Mouse (Mus musculus) adrenal gland, adult 18-20 months (tissue): ENCODE measurements around the gene Ddx17. TPM values are rescaled to one million over a fixed set of nuclear protein-coding genes. Genes with fewer than 3 reads are reported as not detected.
A peak's percentile ranks its signal among the peaks of the same experiment; 100 is the strongest.

Source experiments
- DNase-seq, 2 experiments: peaks; one replicate each; pipeline ENCODE4 v3.0.0; 2021 to 2022; ENCODE audit warnings: low spot score in 2 of 2
- long read RNA-seq, 2 experiments: library from polyadenylated mRNA; stranded (forward); transcript quantifications; one replicate each; pipeline ENCODE4 v2.0.0; 2021
- total RNA-seq, 2 experiments: library from RNA; stranded (reverse); gene quantifications; 1 replicate in 1 of 2; 2 replicates in 1 of 2; pipeline ENCODE4 v1.2.3; 2021

The Ddx17 gene
- total RNA-seq, result 100 to 1,000 TPM; 263 to 265 TPM
- long read RNA-seq, experiment 1, full-length matches to known transcripts, result 2 of 14 reads
- long read RNA-seq, experiment 1, partial matches to known transcripts, result 2 of 14 reads
- long read RNA-seq, experiment 1, other reads (novel, unspliced or antisense), result 10 of 14 reads
- long read RNA-seq, experiment 2, full-length matches to known transcripts, result 1 of 26 reads
- long read RNA-seq, experiment 2, partial matches to known transcripts, result 8 of 26 reads
- long read RNA-seq, experiment 2, other reads (novel, unspliced or antisense), result 17 of 26 reads

DNA sequence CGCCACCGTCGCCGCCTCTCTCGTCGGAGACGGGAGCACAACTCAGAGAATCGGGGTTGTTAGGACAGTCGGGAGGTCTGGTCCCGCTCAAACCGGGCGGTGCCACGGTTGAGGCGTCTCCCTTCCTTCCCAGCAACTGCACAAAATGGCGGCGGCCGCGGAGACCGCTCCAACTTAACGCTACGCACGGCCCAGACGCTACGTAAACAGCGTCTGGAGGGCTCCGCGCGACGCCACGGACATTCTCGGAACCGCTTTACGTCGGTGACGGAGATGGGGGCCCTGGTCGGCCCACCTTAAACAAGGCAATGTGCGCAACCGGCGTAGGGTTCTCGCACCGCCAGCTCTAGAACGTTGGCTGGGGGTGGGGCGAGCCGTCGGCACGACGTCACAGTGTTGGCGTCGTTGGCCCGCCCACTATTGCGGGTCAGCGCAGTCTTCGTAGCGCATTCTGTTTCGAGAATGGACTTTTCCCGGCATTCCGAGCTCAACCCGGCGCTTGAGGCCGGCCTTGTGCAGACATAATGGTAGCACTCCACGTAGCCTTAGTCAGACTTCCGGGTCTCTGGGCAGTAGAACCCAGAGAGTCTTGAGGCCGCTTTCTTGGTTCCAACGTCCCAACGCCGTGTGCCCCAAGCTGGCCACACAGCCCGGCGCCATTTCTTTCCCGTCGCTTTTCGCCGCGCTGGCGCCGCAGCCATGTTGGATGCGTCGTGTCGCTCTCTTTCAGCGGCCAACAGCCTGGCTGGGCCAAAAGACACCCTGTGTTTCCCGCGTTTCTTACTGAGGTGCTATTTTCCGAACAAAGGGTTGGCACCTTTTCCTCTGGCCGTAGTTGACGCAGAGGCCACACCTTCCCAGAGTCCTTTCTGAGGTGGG, at the start of gene Ddx17:
Gene Ddx17 (minus strand): TSS at position 332 of the 879 bp plus-strand sequence.
- DNase-seq, result peak; percentile 99

DNA sequence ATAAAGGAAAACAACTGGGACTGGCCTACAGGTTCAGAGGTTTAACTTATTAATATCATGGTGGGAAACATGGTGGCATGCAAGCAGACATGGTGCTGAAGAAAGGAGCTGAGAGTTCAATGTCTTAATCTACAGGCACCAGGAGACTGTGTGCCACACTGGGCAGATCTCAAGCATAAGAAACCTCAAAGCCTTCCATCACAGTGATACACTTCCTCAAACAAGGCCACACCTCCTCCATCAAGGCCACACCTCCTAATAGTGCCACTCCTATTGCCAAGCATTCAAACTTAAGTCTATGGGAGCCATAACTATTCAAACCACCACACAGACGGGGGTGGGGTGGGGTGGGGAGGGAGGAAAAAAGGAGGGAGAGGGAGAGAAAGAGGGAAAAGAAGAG, 35.0 kb upstream of the Ddx17 start:
- DNase-seq, result no peak

DNA sequence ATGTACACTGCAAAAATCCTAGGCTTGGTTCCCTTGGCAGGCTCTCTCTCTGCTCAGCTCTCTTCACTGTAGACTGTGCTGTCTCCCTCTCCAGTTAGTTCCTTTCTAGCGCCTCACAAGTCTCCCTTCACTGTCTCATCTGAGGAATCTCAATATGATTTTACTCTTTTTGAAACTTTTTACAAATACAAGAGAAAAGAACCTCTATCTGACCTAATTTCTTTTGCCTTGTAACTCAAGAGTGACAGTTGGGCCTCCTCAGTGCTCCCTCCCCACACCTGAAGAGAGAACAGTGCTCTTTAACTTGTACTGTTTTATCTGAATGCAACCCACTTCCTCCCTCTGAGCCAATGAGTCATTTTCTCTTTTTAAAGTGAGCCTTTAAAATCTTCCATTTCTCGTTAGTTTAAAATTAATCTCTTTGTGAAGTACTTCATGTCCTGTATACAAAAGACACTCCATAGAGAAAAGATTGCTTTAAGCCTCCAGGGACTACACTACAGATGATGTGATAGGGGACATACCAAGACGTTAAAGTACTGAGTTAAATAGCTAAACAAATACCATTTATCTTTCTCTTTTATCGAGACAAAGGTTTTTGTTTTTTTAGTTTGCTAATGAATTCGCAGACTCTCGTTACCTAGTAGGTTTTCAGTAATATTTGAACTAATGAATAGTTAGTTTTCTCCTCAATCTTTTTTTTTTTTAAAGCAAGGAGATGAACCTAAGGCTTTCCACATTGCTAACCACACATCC, 31.3 kb upstream of the Ddx17 start:
- no peak for DNase-seq

DNA sequence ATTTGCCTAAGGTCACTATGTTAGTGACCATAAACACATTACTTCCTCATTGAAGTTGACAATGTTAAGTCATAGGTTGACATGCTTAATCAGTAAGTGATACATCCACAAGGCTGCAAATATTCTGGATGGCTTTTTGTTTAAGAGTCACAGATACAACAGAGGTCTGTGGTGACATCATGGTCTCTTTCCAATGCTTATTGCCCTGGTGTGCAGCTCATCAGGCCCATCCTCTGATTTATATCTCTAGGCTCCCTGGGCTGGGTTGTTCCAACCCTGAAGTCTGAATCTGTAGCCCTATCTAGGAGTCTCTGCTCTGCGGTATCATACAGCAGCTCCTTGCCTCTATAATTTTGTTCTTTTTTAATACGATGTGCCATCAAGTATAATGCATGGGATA, 30.4 kb upstream of the Ddx17 start:
- DNase-seq, result no peak

DNA sequence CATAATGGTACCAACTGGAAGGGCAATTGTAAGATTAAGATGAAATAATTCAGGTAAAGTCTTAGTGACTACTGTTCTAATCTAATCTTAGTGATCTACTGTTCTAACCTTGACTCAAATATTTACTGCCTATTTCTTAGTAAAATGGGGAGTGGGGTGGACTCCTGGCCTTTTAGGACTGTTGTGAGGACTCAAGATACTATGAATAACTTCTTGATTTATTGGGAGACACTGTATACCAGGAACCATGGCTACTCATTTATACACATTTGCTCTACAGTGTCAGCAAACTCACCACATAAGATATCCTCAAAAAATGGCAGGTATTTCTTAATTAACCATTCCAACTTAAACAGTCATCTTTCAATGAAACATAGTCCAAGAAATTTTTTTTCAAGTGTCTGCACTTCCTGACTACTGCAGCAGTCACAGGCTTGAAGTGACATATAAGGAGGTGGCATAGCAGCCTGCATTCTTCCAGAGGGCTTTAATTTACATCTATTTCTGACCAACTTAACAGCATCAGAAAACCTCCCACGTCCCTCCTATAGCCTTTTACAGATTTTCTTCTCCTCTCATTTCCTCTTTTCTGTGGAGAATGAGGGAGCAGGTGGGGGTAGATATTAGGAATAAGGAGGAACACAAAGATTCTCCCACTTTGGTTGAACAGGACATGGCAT, 29.1 kb upstream of the Ddx17 start:
- DNase-seq, result no peak

DNA sequence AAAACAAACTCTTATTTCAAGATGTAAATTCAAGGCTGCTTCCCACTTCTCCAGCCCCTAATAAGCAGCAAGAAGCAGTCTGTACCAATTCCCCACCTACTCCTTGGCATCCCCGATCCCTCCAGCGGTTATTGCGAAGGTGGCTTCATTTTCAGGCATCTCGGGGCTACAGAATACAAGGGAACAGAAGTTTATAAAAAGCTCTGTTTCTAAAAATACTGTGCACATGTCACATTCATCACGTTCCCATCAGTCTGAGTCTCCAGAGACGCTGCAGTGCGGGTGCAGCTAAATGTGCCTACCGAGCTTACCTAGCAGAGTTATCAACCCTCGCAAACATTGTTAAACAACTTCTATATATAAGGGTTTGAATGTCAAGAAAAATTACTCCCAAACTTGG, 15.9 kb upstream of the Ddx17 start:
- no peak for DNase-seq

DNA sequence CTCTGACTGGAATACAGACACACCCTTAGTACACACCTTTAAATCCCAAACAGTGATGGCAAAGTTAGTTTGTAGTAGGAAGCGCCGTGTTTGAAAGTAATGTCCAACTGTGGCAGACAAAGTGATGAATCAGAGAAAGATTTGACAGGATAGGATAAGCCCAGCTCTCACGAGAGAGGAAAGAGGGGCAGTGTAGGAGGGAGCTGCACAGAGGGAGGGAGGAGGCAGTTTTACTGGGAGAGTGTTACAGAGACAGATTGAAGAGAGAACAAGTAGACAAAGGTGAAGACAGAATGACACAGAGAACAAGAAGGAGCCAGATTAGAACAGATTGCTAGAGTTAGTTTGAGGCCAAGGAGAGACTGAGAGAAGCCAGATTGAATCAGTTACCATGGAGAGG, 13.1 kb upstream of the Ddx17 start:
- DNase-seq, result no peak

DNA sequence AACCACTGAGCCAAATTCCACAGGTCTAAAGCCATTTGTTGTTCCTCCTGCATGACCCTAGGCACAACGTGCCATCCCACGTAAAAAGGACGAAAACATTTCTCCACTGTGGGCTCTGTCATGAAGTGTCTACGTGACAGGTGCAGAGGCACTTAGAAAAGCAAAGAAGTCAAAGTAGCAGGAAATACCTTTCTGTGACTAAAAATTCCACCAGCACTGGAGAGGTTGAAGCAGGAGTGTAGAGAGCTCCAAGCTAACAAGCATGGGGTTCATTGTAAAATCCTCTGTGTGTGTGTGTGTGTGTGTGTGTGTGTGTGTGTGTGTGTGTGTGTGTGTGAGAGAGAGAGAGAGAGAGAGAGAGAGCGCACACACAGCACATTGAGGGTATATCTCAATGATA, 6.0 kb upstream of the Ddx17 start:
- no peak for DNase-seq

DNA sequence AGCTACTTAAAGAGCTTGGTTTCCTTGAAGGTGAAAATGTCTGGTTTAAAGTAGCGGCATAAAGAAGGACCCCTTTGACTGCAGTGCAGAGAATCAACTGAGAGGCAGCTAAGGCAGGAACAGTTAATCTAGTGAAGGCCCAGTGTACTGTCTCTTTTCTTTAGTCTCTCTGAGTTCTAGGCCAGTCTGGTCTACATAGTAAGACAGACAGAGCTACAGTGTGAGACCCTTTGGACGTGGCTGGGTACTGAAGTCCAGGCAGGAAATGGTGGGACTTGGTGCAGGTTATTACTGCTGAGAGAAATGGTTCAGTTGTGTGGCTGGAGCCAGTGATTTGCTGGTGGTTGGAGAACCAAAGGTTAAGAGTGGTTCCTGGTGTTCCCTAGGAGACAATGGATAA, 1.7 kb upstream of the Ddx17 start:
- DNase-seq, result no peak

DNA sequence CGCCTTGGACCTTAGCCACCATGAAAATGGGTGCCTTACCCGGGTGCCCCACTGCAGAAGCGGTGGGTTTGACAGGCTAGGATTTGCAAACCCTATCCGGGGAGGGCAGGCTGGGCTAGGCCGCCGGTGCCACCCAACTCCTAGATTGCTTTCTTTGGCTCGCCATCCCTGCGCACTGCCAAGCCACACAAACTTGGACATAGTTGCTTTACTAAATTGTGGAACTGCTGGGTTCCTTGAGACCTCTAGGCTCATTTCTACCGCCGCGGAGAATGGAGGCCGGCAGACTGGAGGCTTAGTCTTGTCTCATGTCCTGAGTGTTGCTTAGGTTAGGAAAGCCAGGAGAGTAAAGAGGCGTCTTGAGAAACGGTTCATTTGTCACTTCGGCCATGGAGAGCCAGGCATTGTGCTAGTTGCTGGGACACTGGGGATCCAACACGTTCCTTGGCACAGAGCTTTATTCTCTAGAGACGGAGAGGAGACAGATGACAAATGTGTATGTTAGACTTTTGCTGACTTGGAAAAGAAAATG, 814 bp upstream of the Ddx17 start:
- DNase-seq, result no peak

DNA sequence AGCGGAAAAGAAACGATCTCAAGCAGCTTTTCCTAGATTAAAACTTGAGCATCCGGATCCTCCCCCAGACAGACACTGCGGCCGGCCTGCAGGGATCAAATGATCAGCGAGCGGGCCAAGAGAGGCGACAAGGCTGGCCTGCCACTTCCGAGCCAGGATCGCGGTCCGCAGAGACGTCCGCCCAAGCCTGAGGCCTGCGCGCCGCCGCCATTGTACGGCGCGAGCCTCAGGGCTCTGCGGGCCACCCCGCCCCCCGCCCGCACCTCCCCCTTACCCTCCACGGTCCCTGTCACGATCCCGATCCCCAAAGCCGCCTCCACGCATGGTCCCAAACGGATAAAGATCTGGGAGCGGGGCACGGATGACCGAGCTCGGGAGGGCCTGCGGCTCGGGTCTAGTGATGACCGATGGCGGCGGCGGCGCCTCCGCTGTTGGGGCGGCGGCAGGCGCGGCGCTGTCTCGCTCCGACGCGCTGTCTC, 581 bp downstream of the Ddx17 start:
- DNase-seq, result peak in 1 of 2 experiments; percentile 68

DNA sequence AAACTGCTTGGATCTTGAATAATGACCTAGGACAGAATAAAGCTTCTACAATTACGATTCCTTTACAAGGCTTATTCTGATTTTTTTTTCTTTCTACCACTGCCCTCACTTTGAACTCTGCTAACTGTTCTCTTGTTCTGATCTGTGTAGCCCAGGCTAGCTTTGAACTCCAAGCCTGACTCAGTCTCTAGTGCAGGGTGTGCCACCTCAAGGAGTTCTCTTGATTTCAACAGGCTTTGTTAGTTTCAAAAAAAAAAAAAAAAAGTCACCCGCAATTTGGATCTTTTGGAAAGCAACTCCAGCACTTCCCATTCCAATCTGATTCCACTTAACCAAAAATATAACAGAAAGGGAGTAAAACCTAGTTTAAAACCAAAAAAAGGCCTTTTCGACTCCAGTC, 1.0 kb downstream of the Ddx17 start:
- DNase-seq, result no peak

DNA sequence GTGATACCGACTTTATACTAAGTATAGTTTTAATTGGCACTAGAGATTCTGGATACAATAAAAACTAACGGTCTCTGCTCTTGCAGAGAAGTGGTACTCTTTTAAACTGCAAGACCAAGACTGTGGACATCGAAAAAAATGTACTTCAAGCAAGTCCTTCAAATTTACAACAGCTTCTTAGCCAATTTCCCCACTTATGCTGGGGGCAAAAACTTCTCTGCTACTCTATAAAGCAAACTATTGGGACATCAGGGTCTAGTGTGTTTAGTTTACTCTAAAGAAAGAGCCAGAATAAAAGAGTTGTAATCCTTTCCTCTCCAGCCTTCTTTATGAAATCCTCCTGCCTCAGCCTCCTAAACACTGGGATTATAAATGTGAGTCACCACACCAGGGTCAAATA, 2.6 kb downstream of the Ddx17 start:
- no peak for DNase-seq

DNA sequence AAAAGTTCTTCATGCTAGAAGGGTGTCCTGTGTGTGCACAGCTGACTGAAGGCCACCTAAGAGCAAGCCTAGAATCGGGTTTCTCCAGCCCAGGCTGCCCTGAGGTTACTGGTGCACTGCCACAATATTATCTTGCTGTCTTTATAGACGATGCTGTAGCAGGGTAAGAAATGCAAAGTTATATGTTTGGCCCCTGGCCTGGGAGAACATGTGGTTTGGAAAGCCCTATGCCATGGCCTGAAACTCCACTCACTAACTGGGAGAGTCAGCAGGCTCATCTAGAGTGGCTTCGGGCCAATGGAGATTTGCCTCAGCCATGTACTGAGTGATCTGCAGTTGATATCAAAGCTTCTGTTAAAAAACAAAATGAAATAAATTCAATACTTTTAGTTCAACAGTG, 12.7 kb downstream of the Ddx17 start:
- DNase-seq, result no peak

DNA sequence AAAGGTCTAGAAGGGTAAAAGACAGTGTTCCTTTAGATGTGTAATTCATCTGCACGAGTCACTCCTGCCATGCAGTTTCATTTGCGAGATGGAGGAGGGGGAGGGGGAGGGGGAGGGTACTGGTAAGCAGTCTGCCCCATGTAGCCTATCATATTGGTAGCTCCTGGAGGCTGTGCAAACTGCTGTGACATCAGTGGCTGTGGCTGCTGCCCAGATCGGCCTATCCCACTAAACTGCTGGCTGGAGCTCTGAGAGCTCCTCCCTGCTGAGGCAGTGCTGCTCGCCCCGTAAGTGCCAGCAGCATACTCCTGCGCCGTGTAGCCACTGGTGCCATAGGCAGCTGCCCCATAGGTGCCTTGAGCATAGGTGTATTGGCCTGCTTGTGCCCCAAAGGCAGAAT, 16.6 kb downstream of the Ddx17 start:
- no peak for DNase-seq

DNA sequence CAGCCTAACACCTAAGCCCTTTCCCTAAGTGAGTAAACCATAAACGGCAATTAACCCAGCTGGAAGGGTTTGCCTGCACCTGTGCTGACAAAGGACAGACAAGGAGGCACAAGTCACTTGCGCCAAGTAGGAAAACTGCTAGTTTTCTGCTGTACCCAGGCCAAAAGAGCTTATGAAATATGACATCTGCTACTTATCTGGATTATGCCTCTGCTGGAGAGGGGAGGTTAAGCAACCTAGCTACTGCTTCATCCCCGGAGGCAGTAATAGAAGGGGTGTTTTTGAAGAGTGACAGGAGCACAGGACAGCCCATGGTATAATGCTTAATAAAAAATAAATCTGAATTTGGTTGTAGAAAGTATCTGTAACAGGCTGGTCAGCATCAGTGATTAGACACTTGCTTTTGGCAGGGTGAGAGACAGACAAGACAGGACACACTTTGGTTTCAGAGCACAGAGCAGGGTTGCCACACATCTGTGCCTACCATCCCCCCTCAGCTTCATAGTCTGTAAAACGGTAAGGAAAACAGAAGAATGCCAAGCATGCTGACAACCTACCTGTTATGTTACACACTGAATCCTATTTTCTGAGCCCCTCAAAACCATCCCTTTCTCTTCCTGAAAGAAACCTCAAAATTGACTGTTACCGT, 18.4 kb downstream of the Ddx17 start:
- DNase-seq, result no peak

DNA sequence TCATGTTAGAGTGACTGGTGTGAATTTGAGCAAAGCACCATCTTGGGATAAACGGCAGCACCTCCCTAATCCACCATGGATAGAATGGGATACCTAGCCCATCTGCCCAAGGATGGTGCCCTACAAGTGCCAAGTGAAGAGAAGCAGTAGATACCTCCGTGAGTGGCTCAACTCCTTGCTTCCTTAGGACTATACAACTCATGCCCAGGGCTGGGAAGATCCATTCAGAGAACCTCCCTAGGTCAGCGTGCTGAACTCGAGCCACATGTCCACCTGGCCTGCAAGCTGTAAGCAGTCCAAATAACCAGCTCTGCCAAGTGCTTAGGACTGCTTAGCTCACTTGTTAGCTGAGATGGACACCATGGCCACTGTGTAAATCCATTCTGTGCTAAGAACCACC, 19.3 kb downstream of the Ddx17 start:
- DNase-seq, result no peak

DNA sequence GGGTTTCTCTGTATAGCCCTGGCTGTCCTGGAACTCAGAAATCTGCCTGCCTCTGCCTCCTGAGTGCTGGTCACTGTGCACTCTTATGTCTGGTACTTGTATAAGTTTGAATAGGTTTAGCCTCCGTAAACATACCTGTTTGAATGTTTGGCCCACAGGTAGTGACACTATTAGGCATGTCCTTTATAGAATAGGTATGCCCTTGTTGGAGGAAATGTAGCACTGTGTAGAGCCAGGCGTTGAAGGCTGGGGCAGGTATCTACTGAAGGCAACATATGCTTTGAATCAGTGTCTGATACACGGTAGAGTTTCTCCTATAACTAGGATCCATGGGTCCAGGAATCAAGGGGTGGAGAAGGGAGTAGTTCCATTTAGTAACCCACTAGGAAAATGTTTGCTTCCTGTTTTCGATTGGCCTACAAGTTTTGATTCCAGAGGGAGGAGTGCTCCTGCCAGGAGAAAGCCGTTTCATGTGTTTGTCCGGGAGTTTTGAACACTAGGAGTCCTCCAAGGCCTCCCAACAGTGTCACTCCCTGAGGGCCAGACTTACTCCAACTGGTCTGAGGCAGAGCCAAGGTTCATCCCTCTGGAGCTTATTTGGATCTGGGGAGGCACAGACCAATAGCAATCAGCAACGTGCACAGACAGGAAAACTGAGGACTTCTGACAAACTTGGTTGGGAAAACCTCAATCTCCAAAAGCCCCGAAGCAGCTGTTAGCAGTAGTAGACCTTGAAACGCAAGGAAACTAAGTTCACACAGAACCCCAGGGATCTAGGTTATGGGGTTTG, 20.4 kb downstream of the Ddx17 start:
- DNase-seq, result no peak

DNA sequence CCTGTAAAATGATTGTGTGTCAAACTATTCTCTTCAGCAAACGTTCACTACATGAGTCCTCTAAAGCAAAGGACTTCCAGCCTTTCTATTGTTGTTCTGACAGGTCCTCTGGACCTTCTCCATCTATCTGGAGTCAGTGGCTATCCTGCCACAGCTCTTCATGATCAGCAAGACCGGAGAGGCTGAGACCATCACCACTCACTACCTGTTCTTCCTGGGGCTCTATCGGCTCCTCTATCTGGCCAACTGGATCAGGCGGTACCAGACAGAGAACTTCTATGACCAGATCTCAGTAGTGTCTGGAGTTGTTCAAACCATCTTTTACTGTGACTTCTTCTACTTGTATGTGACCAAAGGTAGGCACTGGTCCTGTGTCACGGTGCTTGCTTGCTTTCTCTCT, 21.0 kb downstream of the Ddx17 start:
- DNase-seq, result no peak
